14 mouse cellular contexts compared by ENCODE assay signal in genomic region chr19:55503771-55504170, GRCm38 (mm10).
DNase-seq lines count a peak whose midpoint lies in the region; ATAC-seq and TF ChIP-seq lines count a peak whose summit lies in the region.
"Had no signal": no experiment of that assay in that cellular context is flagged by ENCODE, and none has a peak within 500 bp of the region (broad histone marks: within the 10 kb centered on the region; RNA-seq: fewer than 3 reads in every experiment).

No protein-coding gene starts in this region.

- peak; percentile 31; the same call in 1 of the 2 replicates for TF ChIP-seq CTCF in intestine, postnatal 0 days (IDR thresholded peaks at IDR 0.05; ENCODE audit: low read depth)

- no peak overlapping the region for H3K4me3 ChIP-seq in intestine, postnatal 0 days (ENCODE audit: low read depth, low read length)
- H3K4me3 ChIP-seq in intestine, embryonic 15.5 days (replicated peaks): no peak overlapping the region
- H3K4me3 ChIP-seq in forebrain, embryonic 13.5 days: no peak overlapping the region
- H3K4me3 ChIP-seq: myocyte had no signal

- no peaks in the 10 kb centered on the region for H3K27me3 ChIP-seq in intestine, postnatal 0 days (replicated peaks; ENCODE audit: control insufficient read depth, insufficient read depth, low read length)
- H3K27me3 ChIP-seq in intestine, embryonic 15.5 days (replicated peaks): no peaks in the 10 kb centered on the region
- H3K27me3 ChIP-seq in forebrain, embryonic 13.5 days: no peaks in the 10 kb centered on the region
- H3K27me3 ChIP-seq: CH12.LX had no signal

- 48% methylated on average over 4 of the region's 4 CpGs for WGBS in intestine, postnatal 0 days
- 64% methylated on average over 4 of the region's 4 CpGs for WGBS in intestine, embryonic 15.5 days
- WGBS in forebrain, embryonic 13.5 days: 77% methylated on average over 4 of the region's 4 CpGs

- peaks cover 4% of the 10 kb centered on the region; the same call in 1 of the 2 replicates for H3K36me3 ChIP-seq in intestine, postnatal 0 days (ENCODE audit: control insufficient read depth, insufficient read depth)
- H3K36me3 ChIP-seq in intestine, embryonic 15.5 days: no peaks in the 10 kb centered on the region
- H3K36me3 ChIP-seq in forebrain, embryonic 13.5 days (ENCODE audit: poor library complexity, severe bottlenecking): no peaks in the 10 kb centered on the region

- no peak overlapping the region for H3K27ac ChIP-seq in intestine, postnatal 0 days (ENCODE audit: low read depth, low read length)
- no peak overlapping the region for H3K27ac ChIP-seq in intestine, embryonic 15.5 days
- H3K27ac ChIP-seq in forebrain, embryonic 13.5 days: no peak overlapping the region

- peak; percentile 62 for DNase-seq in adrenal gland, adult (ENCODE audit: inconsistent age in 2 of 2, low spot score in 1 of 2)
- DNase-seq in adrenal gland, postnatal 4 days (ENCODE audit: low spot score in 2 of 2): no peak
- peak; percentile 57 for DNase-seq in kidney, adult 18-20 months
- peak; percentile 73 to 91 for DNase-seq in kidney, postnatal 36 days
- DNase-seq in frontal cortex, postnatal 25 days (ENCODE audit: low spot score in 2 of 2): no peak
- DNase-seq: cerebellum, postnatal 25 days; thymus, postnatal 36 days had no signal

- no peak overlapping the region for H3K9ac ChIP-seq in intestine, postnatal 0 days (ENCODE audit: low read depth, low read length)
- no peak overlapping the region for H3K9ac ChIP-seq in intestine, embryonic 15.5 days
- H3K9ac ChIP-seq in forebrain, embryonic 13.5 days: no peak overlapping the region

- no peak overlapping the region for H3K4me2 ChIP-seq in intestine, postnatal 0 days (replicated peaks; ENCODE audit: low read depth)
- H3K4me2 ChIP-seq in intestine, embryonic 15.5 days (replicated peaks): no peak overlapping the region
- no peak overlapping the region for H3K4me2 ChIP-seq in forebrain, embryonic 13.5 days
- H3K4me2 ChIP-seq: liver, embryonic 11.5 days had no signal

- H3K4me1 ChIP-seq in intestine, postnatal 0 days (replicated peaks; ENCODE audit: control insufficient read depth, insufficient read depth, low read length): no peaks in the 10 kb centered on the region
- H3K4me1 ChIP-seq in intestine, embryonic 15.5 days (replicated peaks): peaks cover 9% of the 10 kb centered on the region
- H3K4me1 ChIP-seq in forebrain, embryonic 13.5 days: peaks cover 8% of the 10 kb centered on the region

- no peaks in the 10 kb centered on the region for H3K9me3 ChIP-seq in intestine, postnatal 0 days (ENCODE audit: control insufficient read depth)
- no peaks in the 10 kb centered on the region for H3K9me3 ChIP-seq in intestine, embryonic 15.5 days
- H3K9me3 ChIP-seq in forebrain, embryonic 13.5 days (replicated peaks): no peaks in the 10 kb centered on the region

- no peak for ATAC-seq in intestine, postnatal 0 days
- no peak for ATAC-seq in intestine, embryonic 15.5 days
- no peak for ATAC-seq in forebrain, embryonic 13.5 days
- ATAC-seq: lung, postnatal 0 days had no signal

Comparison
In these comparisons a context has a peak if more than half of its experiments do, and no peak if none do; other contexts are left out.
1. DNase-seq: peak in adrenal gland, adult (2 of 2), kidney, adult 18-20 months (single experiment) and kidney, postnatal 36 days (2 of 2); none in adrenal gland, postnatal 4 days (0 of 2) and frontal cortex, postnatal 25 days (0 of 2).